Mouse (Mus musculus) cerebellum, adult 9-11 months (tissue): ENCODE measurements around the gene Krt222.
"Not testable (repeated sequence)": the region's sequence is repeated elsewhere in the genome, so short reads cannot be mapped to it uniquely, and the experiment has no call there.

Source experiments
- DNase-seq: peaks from one replicate; pipeline ENCODE4 v3.0.0; 2022

The Krt222 gene

DNA sequence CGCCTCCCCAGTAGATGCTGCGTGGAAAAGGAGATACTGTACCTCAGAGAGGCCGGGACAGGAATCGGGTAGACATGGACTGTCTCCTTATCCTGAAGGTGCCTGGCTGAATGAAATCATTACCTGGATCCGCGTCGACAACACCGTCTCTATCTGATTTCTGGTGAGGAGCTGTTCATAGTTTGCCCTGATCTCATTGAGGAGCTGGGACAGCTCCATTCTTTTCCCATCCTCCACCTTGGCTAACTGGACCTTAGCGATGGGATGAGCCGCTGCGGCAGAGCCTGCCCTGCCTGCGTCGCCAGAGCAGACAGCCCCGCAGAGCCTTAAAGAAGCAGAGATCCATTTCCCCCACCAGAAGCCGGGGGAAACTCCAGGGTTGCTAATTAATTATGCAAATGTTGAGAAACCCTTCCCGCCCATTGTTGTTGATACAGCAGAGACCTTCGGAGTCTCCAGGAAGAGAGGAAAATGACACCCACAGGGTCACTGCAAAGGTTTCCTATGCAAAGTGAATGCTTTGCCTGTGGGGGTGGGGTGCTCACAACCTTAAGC, at the start of gene Krt222:
Krt222 (minus strand) TSS at position 266 of the 555 bp plus-strand sequence.
- DNase-seq = peak; percentile 80

GRCm38 (mm10) chr11:99292846-99293245, 49.0 kb upstream of the Krt222 start:
- peak; percentile 75 for DNase-seq

- peak; percentile 50 for DNase-seq
These were observed 41.0 kb upstream of the Krt222 start, which contains the start of gene Krt24 for GRCm38 (mm10) chr11:99284833-99285312. Krt24 (minus strand) TSS chr11:99285262.

DNA sequence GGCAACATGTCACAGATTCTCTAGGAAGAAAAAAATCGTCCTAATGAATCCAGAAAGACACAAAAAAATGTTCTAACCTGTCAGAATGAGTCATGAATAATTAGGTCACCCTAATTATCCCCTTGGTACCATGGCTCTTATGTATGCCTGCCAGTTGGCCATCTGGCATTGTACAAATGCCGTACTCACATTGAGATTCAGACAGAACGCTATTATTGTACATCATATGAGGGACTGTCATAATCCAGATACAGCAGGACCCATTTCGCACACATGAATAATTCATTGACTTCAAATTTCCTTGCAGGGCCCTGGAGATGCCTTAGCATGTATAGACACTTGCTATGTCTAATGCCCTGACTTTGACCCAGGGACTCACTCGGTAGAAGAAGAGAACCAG, 40.1 kb upstream of the Krt222 start:
- peak; percentile 85 for DNase-seq

DNA sequence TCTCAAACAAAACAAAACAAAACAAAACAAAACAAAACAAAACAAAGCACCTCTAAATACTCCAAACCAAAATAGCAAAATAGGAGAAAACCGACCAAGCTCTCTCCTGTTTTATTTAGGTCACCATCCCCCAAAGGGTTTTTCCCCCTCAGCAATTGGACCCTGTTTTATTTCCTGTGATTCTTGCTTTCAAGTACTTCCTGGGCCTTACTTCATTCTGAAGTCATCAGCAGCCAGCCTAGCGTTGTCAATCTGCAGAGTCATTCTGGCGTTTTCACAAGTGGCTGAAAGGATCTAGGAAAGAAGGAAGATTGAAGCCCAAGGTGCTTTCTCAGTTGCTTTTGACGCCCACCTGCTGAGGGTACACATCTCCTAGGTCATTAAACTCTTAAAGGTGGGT, 39.4 kb upstream of the Krt222 start:
- no peak for DNase-seq

- DNase-seq = peak; percentile 62
These were observed 37.2 kb upstream of the Krt222 start for GRCm38 (mm10) chr11:99281116-99281515.

GRCm38 (mm10) chr11:99279986-99280385, 36.1 kb upstream of the Krt222 start:
- peak; percentile 69 for DNase-seq

DNA sequence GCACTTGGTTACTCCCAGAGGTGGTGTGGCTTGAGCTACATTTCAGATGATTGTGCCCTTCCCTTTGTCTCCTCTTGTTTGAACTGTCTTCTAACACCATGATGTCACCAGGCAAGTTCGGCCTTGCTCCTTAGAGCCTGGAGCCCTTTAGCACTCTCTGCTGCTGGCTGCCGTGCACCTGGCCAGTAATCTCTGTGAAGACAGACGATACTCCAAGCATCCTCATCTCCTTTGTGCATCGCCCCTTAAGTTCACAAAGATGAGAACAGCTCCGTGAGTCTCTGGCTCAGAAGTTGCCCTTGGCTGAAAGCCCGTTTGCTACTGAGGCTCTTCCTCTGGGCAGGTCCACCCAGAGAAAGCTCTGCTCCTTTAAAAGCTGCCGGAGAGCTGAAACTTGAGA, 32.9 kb upstream of the Krt222 start:
- DNase-seq = no peak

DNA sequence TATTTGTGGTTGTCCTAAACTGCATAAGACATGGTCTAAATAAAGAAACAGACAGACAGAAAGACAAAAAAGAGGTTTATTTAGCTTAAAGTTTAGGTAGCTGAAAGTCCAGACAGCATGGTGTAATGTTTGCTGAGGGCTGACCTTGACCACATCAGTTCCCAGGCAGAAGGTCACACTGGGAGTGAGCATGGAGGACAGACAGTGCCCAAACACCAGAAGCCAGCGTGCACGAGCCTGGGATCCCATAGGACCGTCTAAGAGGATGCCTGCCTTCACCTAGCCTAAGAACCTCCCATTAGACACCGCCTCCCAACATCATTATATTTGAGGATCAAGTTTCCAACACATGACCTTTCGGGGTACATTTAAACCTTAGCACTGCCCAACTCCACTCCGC, 31.7 kb upstream of the Krt222 start:
- DNase-seq = no peak

DNA sequence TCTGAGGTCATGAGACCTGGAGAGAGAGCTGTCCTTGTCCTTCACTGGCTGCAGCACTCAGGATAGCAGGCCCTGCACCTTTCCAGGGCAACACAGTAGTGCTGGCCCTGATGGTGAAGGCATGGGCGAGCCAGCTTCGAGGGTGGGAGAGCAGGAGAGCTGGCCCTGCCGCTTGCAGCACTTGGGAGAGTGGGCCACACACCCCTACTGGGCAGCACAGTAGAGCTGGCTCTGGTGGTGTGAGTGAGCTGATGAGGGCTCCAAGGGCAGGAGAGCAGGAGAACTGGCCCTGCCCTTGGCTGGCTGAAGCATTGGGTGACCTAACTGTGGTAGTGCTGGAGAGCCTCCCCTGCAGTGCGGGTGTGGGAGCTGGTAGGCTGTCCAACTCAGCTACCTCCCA, 28.8 kb upstream of the Krt222 start:
- DNase-seq = no peak

GRCm38 (mm10) chr11:99269192-99269591, 25.3 kb upstream of the Krt222 start:
- DNase-seq = no peak

- DNase-seq = no peak
These were observed 21.9 kb upstream of the Krt222 start for GRCm38 (mm10) chr11:99265796-99266195.

DNA sequence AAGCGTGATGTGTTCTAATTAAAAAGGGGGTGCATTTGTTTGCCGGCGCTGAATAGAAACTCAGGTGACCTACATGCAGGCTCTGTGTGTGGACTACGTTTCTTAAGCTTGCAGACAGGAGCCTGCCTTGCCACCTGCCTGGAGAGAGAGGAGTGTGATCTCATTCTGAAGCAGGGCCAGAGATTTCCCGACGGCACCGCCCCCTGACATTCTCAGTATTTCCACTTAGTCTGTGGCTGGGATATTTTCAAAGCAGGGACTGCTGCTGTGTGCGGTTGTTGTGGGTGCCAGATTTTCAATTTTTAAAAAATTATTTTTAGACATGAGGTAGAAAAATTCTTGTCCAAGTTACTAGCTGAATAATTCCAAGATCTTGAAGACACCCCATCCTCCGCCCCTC, 21.3 kb upstream of the Krt222 start:
- peak; percentile 79 for DNase-seq

DNA sequence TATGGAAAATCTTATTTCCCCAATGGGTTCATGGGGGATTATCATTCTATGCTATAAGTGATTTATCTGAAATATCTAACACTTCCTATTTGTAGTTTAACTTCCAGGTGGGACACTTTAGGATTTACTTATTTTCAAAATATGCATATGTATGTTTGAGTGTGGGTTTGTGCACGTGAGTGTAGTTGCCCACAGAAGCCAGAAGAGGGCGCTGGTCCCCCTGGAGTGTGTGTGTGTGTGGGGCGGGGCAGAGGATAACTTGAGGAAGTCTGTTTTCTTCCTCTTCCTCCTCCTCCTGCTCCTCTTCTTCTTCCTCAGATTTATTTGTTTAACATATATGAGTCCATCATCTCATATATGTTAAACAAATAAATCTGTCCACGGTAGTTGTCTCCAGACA, 12.3 kb upstream of the Krt222 start:
- DNase-seq = no peak

DNA sequence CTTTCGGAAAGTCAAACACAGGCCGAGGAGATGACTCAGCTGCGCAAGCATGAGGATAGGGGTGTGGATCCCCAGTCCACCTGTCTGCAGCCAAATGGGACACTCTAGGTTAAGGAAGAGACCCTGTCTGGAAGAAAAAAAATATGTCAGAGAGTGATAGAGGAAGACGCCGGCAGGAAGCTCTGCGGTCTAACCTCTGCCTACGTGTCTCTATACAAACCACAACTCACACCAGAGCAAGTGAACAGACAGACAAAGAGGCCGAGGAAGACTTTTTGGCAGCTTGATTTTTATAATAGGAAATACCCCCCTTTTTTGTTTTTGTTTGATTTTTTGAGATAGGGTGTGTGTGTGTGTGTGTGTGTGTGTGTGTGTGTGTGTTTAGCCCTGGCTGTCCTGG, 11.4 kb upstream of the Krt222 start:
- no peak for DNase-seq

DNA sequence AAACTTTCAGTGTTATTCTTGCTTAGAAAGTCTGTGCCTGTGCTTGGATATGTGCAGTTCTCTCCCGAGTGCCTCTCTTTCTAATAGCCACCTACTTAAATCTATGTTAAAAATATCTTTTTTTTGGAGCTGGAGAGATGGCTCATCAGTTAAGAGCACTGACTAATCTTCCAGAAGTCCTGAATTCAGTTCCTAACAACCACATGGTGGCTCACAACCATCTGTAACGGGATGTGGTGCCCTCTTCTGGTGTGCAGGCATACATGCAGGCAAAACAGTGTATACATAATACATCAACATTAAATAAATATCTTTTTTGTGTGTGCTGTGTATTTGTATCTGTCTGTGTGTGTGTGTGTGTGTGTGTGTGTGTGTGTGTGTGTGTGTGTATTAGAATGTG, 10.0 kb upstream of the Krt222 start:
- no peak for DNase-seq

GRCm38 (mm10) chr11:99252671-99253070, 8.8 kb upstream of the Krt222 start:
- DNase-seq = no peak

DNA sequence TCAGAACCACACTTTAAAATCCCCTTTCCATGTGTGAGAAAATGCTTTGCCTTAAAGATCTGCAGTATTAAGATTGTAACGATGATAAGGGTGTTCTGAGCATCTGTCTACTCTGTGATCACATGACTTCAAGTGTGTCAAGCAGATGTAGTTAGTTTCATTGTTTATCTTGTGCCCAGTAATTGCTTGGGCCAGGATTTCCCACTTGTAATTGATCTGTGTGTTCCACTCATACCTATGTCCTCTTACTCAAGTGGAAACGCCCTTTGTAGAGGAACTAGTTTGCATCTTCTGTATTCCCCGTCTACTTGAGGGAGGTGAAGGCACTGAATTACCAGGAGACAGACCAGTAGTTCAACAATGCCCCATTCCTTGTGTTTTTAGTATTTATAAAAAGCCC, 6.8 kb upstream of the Krt222 start:
- DNase-seq = no peak

DNA sequence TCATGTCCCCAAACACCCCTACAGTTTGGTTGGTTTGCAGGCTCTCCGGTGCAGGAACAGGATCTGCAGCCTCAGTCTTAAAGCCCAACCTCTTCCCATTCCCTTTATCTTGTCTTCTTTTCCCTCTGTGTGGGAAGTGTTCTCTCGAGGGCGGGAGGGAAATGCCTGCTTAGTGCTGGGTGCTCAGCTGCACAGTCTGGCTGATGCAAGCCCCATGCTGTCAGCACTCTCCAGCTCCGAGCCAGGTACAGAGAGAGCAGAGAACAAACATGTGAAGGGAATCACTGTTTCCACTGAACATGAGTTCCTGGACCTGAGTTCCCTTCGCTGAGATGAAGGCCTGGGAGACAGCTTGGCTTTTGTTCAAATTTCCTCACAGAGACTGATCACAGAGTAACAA, 6.4 kb upstream of the Krt222 start:
- no peak for DNase-seq

GRCm38 (mm10) chr11:99249115-99249514, 5.2 kb upstream of the Krt222 start:
- peak; percentile 67 for DNase-seq

- no peak for DNase-seq
These were observed 4.0 kb upstream of the Krt222 start for GRCm38 (mm10) chr11:99247916-99248315.

- DNase-seq = not testable (repeated sequence)
These were observed 634 bp upstream of the Krt222 start for GRCm38 (mm10) chr11:99244519-99244918.

GRCm38 (mm10) chr11:99243200-99243819, 575 bp downstream of the Krt222 start:
- DNase-seq = no peak

DNA sequence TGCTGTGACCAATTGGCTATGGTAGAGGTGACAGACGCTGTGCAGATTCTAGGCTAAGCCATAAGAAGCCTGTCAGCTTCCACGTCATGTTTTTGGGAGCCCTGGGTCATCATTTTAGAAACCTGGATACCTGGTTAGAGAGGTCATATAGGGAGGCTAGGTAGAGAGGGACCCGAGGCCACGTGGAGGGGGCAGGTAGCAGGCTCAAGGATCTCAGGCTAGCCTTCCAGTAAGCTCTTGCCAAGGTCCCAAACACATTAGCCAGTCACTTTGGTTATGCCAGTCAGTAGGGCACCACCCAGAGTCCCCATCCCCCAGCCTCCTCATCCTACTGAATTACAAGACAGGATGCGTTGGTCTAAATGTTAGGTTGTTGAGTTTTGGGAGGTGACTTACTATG, 1.8 kb downstream of the Krt222 start:
- no peak for DNase-seq

DNA sequence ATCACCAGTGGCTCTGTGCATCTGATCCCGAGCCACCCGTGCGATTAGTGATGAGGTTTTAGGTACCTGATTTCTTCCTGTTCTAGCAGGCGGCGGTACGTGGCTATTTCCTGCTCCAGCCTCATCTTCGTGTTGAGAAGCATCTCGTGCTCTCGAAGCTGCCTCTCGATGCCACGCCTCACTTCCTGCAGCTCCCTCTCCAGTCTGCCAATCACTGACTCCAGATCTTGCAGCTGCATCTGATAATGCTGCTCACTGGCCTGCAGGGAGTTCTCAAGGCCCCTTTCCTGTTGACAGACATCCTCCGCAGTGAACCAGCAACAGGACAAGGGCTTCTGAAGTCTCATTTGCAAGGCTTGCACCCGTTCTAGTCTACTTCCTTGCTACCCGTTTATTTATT, 5.4 kb downstream of the Krt222 start:
- DNase-seq = no peak
